Mouse (Mus musculus): ENCODE measurements around the gene Capzb.
A peak's percentile ranks its signal among the peaks of the same experiment; 100 is the strongest.

Capzb gene

GRCm38 (mm10) chr4:139179731-139180625 is 12.7 kb upstream of the Capzb start:
- no peak for DNase-seq

- no peak for DNase-seq
These were observed 10.2 kb upstream of the Capzb start for GRCm38 (mm10) chr4:139182511-139182910.

- no peak for DNase-seq
These were observed 6.8 kb upstream of the Capzb start for GRCm38 (mm10) chr4:139185766-139186442.

- DNase-seq: no peak
These were observed 4.8 kb upstream of the Capzb start for GRCm38 (mm10) chr4:139187930-139188329.

- no peak for DNase-seq
These were observed 847 bp upstream of the Capzb start for GRCm38 (mm10) chr4:139191605-139192498.

GRCm38 (mm10) chr4:139193176-139194093 is 736 bp downstream of the Capzb start:
- no peak for DNase-seq

GRCm38 (mm10) chr4:139195101-139195500 is 2.4 kb downstream of the Capzb start:
- no peak for DNase-seq

- DNase-seq: no peak
These were observed 3.8 kb downstream of the Capzb start for GRCm38 (mm10) chr4:139196464-139196863.

GRCm38 (mm10) chr4:139196949-139197348 is 4.2 kb downstream of the Capzb start:
- no peak for DNase-seq

GRCm38 (mm10) chr4:139197453-139197852 is 4.8 kb downstream of the Capzb start:
- DNase-seq: no peak

- DNase-seq: peak; percentile 81
These were observed 5.4 kb downstream of the Capzb start for GRCm38 (mm10) chr4:139198004-139198689.

- DNase-seq: no peak
These were observed 6.4 kb downstream of the Capzb start for GRCm38 (mm10) chr4:139199126-139199525.

- DNase-seq: no peak
These were observed 7.1 kb downstream of the Capzb start for GRCm38 (mm10) chr4:139199703-139200340.

- no peak for DNase-seq
These were observed 8.2 kb downstream of the Capzb start for GRCm38 (mm10) chr4:139200946-139201345.

- no peak for DNase-seq
These were observed 9.9 kb downstream of the Capzb start for GRCm38 (mm10) chr4:139202556-139202955.

GRCm38 (mm10) chr4:139203381-139203780 is 10.7 kb downstream of the Capzb start:
- peak; percentile 62 for DNase-seq

GRCm38 (mm10) chr4:139205842-139206241 is 13.1 kb downstream of the Capzb start:
- DNase-seq: no peak

GRCm38 (mm10) chr4:139206353-139207045 is 13.8 kb downstream of the Capzb start:
- DNase-seq: no peak

- no peak for DNase-seq
These were observed 15.8 kb downstream of the Capzb start for GRCm38 (mm10) chr4:139208236-139209129.
